Mouse (Mus musculus): Measurements from ENCODE around the gene Rps12. TPM values are rescaled to one million over a fixed set of nuclear protein-coding genes. Genes with fewer than 3 reads are reported as not detected.

The Rps12 gene
- polyA plus RNA-seq, 1 experiment from 2014 or later: 83.7 TPM

DNA sequence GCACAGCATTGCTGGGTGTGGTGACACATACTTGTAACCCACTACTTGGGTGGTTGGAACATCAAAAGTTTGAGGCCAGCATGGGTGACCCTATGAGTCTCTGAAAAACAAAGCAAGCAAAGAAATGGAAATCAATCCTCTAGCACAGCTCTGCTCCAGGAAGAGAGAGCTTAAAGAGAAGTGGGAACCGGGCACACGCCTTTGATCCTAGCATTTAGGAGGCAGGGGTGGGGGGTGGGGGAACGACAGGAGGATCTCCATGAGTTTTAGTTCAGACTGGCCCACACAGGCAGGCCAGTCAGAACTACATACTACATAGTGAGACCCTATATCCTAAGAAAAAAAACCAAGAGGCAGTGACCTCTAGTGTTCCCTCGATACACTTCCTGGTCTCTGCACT is 19.1 kb upstream of the Rps12 start:
- Histone ChIP-seq H3K4me2 (ENCODE audit: low read length) (no peak overlapping the region), H3K9me3 (replicated peaks; ENCODE audit: control insufficient read depth, low read length, poor library complexity, severe bottlenecking) (no peaks in the 10 kb centered on the region), H3K27ac (ENCODE audit: low read length) (no peak overlapping the region), H3K27me3 (ENCODE audit: control insufficient read depth, insufficient read depth, low read depth, low read length) (no peaks in the 10 kb centered on the region), H3K4me3 (ENCODE audit: low read depth, low read length) (no peak overlapping the region), H3K36me3 (ENCODE audit: control insufficient read depth, insufficient read depth, low read length) (peaks cover 13% of the 10 kb centered on the region), H3K9ac (ENCODE audit: low read depth, low read length) (no peak overlapping the region), H3K4me1 (ENCODE audit: control insufficient read depth, insufficient read depth, low read length) (no peaks in the 10 kb centered on the region)
- ATAC-seq: no peak
- 22% methylated on average over 4 of the region's 4 CpGs for WGBS

GRCm38 (mm10) chr10:23804665-23805064 is 17.6 kb upstream of the Rps12 start:
- peaks cover 13% of the 10 kb centered on the region for H3K36me3 ChIP-seq (ENCODE audit: control insufficient read depth, insufficient read depth, low read length)
- WGBS: 61% methylated on average over 3 of the region's 3 CpGs
- ATAC-seq: no peak

GRCm38 (mm10) chr10:23802911-23803310 is 15.8 kb upstream of the Rps12 start:
- Histone ChIP-seq H3K4me2 (ENCODE audit: low read length) (no peak overlapping the region), H3K27ac (ENCODE audit: low read length) (no peak overlapping the region), H3K36me3 (ENCODE audit: control insufficient read depth, insufficient read depth, low read length) (peaks cover 13% of the 10 kb centered on the region), H3K4me1 (ENCODE audit: control insufficient read depth, insufficient read depth, low read length) (peaks cover 7% of the 10 kb centered on the region), H3K27me3 (ENCODE audit: control insufficient read depth, insufficient read depth, low read depth, low read length) (no peaks in the 10 kb centered on the region), H3K4me3 (ENCODE audit: low read depth, low read length) (no peak overlapping the region), H3K9ac (ENCODE audit: low read depth, low read length) (no peak overlapping the region), H3K9me3 (replicated peaks; ENCODE audit: control insufficient read depth, low read length, poor library complexity, severe bottlenecking) (no peaks in the 10 kb centered on the region)
- 84% methylated on average over 3 of the region's 3 CpGs for WGBS
- ATAC-seq: no peak

More at GRCm38 (mm10) chr10:23804665-23805064, 17.6 kb upstream of the Rps12 start:
- no peak overlapping the region for H3K4me2 ChIP-seq (ENCODE audit: low read length)
- no peaks in the 10 kb centered on the region for H3K27me3 ChIP-seq (ENCODE audit: control insufficient read depth, insufficient read depth, low read depth, low read length)
- H3K9ac ChIP-seq (ENCODE audit: low read depth, low read length): no peak overlapping the region
- no peaks in the 10 kb centered on the region for H3K9me3 ChIP-seq (replicated peaks; ENCODE audit: control insufficient read depth, low read length, poor library complexity, severe bottlenecking)
- H3K27ac ChIP-seq (ENCODE audit: low read length): no peak overlapping the region
- no peaks in the 10 kb centered on the region for H3K4me1 ChIP-seq (ENCODE audit: control insufficient read depth, insufficient read depth, low read length)
- no peak overlapping the region for H3K4me3 ChIP-seq (ENCODE audit: low read depth, low read length)

- no peak overlapping the region for H3K4me3 ChIP-seq (ENCODE audit: low read depth, low read length)
- no peaks in the 10 kb centered on the region for H3K9me3 ChIP-seq (replicated peaks; ENCODE audit: control insufficient read depth, low read length, poor library complexity, severe bottlenecking)
- H3K4me2 ChIP-seq (ENCODE audit: low read length): no peak overlapping the region
- H3K27ac ChIP-seq (ENCODE audit: low read length): no peak overlapping the region
- WGBS: 30% methylated on average over 3 of the region's 3 CpGs
- no peaks in the 10 kb centered on the region for H3K27me3 ChIP-seq (ENCODE audit: control insufficient read depth, insufficient read depth, low read depth, low read length)
- peaks cover 9% of the 10 kb centered on the region for H3K36me3 ChIP-seq (ENCODE audit: control insufficient read depth, insufficient read depth, low read length)
- peaks cover 18% of the 10 kb centered on the region for H3K4me1 ChIP-seq (ENCODE audit: control insufficient read depth, insufficient read depth, low read length)
- no peak overlapping the region for H3K9ac ChIP-seq (ENCODE audit: low read depth, low read length)
- no peak for ATAC-seq
These were observed 12.9 kb upstream of the Rps12 start for GRCm38 (mm10) chr10:23799933-23800332.

GRCm38 (mm10) chr10:23798142-23798541 is 11.1 kb upstream of the Rps12 start:
- ATAC-seq: no peak
- H3K27ac ChIP-seq (ENCODE audit: low read length): no peak overlapping the region
- H3K4me3 ChIP-seq (ENCODE audit: low read depth, low read length): no peak overlapping the region; the same call in 1 of the 2 replicates
- H3K4me2 ChIP-seq (ENCODE audit: low read length): peak overlapping the region; percentile 67
- WGBS: 82% methylated on average over 1 of the region's 1 CpGs
- H3K4me1 ChIP-seq (ENCODE audit: control insufficient read depth, insufficient read depth, low read length): peaks cover 18% of the 10 kb centered on the region
- H3K9ac ChIP-seq (ENCODE audit: low read depth, low read length): no peak overlapping the region
- H3K9me3 ChIP-seq (replicated peaks; ENCODE audit: control insufficient read depth, low read length, poor library complexity, severe bottlenecking): no peaks in the 10 kb centered on the region
- H3K27me3 ChIP-seq (ENCODE audit: control insufficient read depth, insufficient read depth, low read depth, low read length): no peaks in the 10 kb centered on the region
- H3K36me3 ChIP-seq (ENCODE audit: control insufficient read depth, insufficient read depth, low read length): peaks cover 6% of the 10 kb centered on the region; the same call in 1 of the 2 replicates

DNA sequence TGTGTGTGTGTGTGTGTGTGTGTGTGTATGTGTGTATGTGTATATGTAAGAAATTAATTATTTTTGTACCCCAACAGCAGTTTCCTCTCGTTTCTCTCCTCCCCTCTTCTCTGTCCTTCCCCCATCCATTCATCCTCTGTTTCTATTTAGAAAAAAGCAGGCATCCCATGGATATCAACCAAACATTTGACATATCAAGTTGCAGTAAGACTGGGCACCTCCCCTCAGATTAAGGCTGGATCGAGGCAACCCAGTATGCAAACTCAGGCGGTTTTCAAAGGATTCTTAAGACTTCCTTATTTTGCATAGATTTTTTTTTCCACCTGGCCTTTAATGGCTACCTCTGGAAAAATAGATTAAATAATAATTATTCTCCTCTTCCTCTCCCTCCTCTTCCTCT is 10.5 kb upstream of the Rps12 start:
- peaks cover 18% of the 10 kb centered on the region for H3K4me1 ChIP-seq (ENCODE audit: control insufficient read depth, insufficient read depth, low read length)
- H3K4me2 ChIP-seq (ENCODE audit: low read length): peak overlapping the region; percentile 67
- no peaks in the 10 kb centered on the region for H3K9me3 ChIP-seq (replicated peaks; ENCODE audit: control insufficient read depth, low read length, poor library complexity, severe bottlenecking)
- peak overlapping the region; percentile 63 for H3K4me3 ChIP-seq (ENCODE audit: low read depth, low read length)
- WGBS: 7% methylated on average over 3 of the region's 3 CpGs
- no peaks in the 10 kb centered on the region for H3K27me3 ChIP-seq (ENCODE audit: control insufficient read depth, insufficient read depth, low read depth, low read length)
- peaks cover 5% of the 10 kb centered on the region; the same call in 1 of the 2 replicates for H3K36me3 ChIP-seq (ENCODE audit: control insufficient read depth, insufficient read depth, low read length)
- peak; percentile 30; the same call in 1 of the 2 replicates for ATAC-seq
- H3K27ac ChIP-seq (ENCODE audit: low read length): no peak overlapping the region
- H3K9ac ChIP-seq (ENCODE audit: low read depth, low read length): peak overlapping the region; percentile 92

- peak; percentile 86 for ATAC-seq
- no peaks in the 10 kb centered on the region for H3K9me3 ChIP-seq (replicated peaks; ENCODE audit: control insufficient read depth, low read length, poor library complexity, severe bottlenecking)
- peak within 1 kb of the TSS; percentile 92 for H3K9ac ChIP-seq (ENCODE audit: low read depth, low read length)
- no peaks in the 10 kb centered on the region for H3K27me3 ChIP-seq (ENCODE audit: control insufficient read depth, insufficient read depth, low read depth, low read length)
- peaks cover 3% of the 10 kb centered on the region; the same call in 1 of the 2 replicates for H3K36me3 ChIP-seq (ENCODE audit: control insufficient read depth, insufficient read depth, low read length)
- H3K4me1 ChIP-seq (ENCODE audit: control insufficient read depth, insufficient read depth, low read length): peaks cover 18% of the 10 kb centered on the region
- H3K27ac ChIP-seq (ENCODE audit: low read length): peak within 1 kb of the TSS; percentile 34
- peak within 1 kb of the TSS; percentile 63 for H3K4me3 ChIP-seq (ENCODE audit: low read depth, low read length)
- H3K4me2 ChIP-seq (ENCODE audit: low read length): peak within 1 kb of the TSS; percentile 67
- WGBS: 2% methylated on average over 43 of the region's 43 CpGs
These were observed 9.8 kb upstream of the Rps12 start, which contains the start of gene Slc18b1 for GRCm38 (mm10) chr10:23796551-23797503. Slc18b1 (plus strand) TSS chr10:23796986.

GRCm38 (mm10) chr10:23795871-23796520 is 8.9 kb upstream of the Rps12 start:
- 44% methylated on average over 9 of the region's 9 CpGs for WGBS
- Histone ChIP-seq H3K4me3 (ENCODE audit: low read depth, low read length) (peak overlapping the region; percentile 63), H3K9me3 (replicated peaks; ENCODE audit: control insufficient read depth, low read length, poor library complexity, severe bottlenecking) (no peaks in the 10 kb centered on the region), H3K27me3 (ENCODE audit: control insufficient read depth, insufficient read depth, low read depth, low read length) (no peaks in the 10 kb centered on the region), H3K9ac (ENCODE audit: low read depth, low read length) (no peak overlapping the region; the same call in 1 of the 2 replicates), H3K4me2 (ENCODE audit: low read length) (peak overlapping the region; percentile 67), H3K4me1 (ENCODE audit: control insufficient read depth, insufficient read depth, low read length) (peaks cover 18% of the 10 kb centered on the region), H3K27ac (ENCODE audit: low read length) (peak overlapping the region; percentile 34), H3K36me3 (ENCODE audit: control insufficient read depth, insufficient read depth, low read length) (no peaks in the 10 kb centered on the region)
- peak; percentile 5; the same call in 1 of the 2 replicates for ATAC-seq

Measured in midbrain, embryonic 16.5 days (tissue).